Mouse (Mus musculus): ENCODE results near the gene Gstt4.
A peak's percentile ranks its signal among the peaks of the same experiment; 100 is the strongest.
"Not testable (repeated sequence)": the region's sequence is repeated elsewhere in the genome, so short reads cannot be mapped to it uniquely, and the experiment has no call there.

The Gstt4 gene

GRCm38 (mm10) chr10:75822443-75822842 lies at the start of gene Gstt4:
Gene Gstt4, minus strand, starts transcription at chr10:75822543.
- DNase-seq (ENCODE audit: low read depth in 1 of 2, low spot score in 2 of 2) = no peak

- DNase-seq (ENCODE audit: low read depth in 1 of 2, low spot score in 2 of 2) = no peak
Measured at GRCm38 (mm10) chr10:75861587-75861986, 39.2 kb upstream of the Gstt4 start.

- no peak for DNase-seq (ENCODE audit: low read depth in 1 of 2, low spot score in 2 of 2)
Measured at GRCm38 (mm10) chr10:75860746-75861145, 38.4 kb upstream of the Gstt4 start.

- peak; percentile 33 to 80 for DNase-seq (ENCODE audit: low read depth in 1 of 2, low spot score in 2 of 2)
Measured at GRCm38 (mm10) chr10:75859786-75860470, 37.6 kb upstream of the Gstt4 start, which contains the start of gene Mif. Gene Mif, minus strand, starts transcription at chr10:75860240.

GRCm38 (mm10) chr10:75859107-75859746 lies 36.9 kb upstream of the Gstt4 start:
- DNase-seq (ENCODE audit: low read depth in 1 of 2, low spot score in 2 of 2) = no peak

GRCm38 (mm10) chr10:75857598-75857997 lies 35.3 kb upstream of the Gstt4 start:
- no peak for DNase-seq (ENCODE audit: low read depth in 1 of 2, low spot score in 2 of 2)

GRCm38 (mm10) chr10:75856976-75857375 lies 34.6 kb upstream of the Gstt4 start:
- DNase-seq (ENCODE audit: low read depth in 1 of 2, low spot score in 2 of 2) = no peak

GRCm38 (mm10) chr10:75856155-75856907 lies 34.0 kb upstream of the Gstt4 start:
- no peak for DNase-seq (ENCODE audit: low read depth in 1 of 2, low spot score in 2 of 2)

GRCm38 (mm10) chr10:75855416-75855981 lies 33.2 kb upstream of the Gstt4 start:
- no peak for DNase-seq (ENCODE audit: low read depth in 1 of 2, low spot score in 2 of 2)

GRCm38 (mm10) chr10:75854791-75855190 lies 32.4 kb upstream of the Gstt4 start:
- no peak for DNase-seq (ENCODE audit: low read depth in 1 of 2, low spot score in 2 of 2)

- no peak for DNase-seq (ENCODE audit: low read depth in 1 of 2, low spot score in 2 of 2)
Measured at GRCm38 (mm10) chr10:75854096-75854495, 31.8 kb upstream of the Gstt4 start.

GRCm38 (mm10) chr10:75853452-75853851 lies 31.1 kb upstream of the Gstt4 start:
- peak in 1 of 2 experiments; percentile 69 for DNase-seq (ENCODE audit: low read depth in 1 of 2, low spot score in 2 of 2)

GRCm38 (mm10) chr10:75852539-75853125 lies 30.3 kb upstream of the Gstt4 start:
- no peak for DNase-seq (ENCODE audit: low read depth in 1 of 2, low spot score in 2 of 2)

GRCm38 (mm10) chr10:75851681-75852080 lies 29.3 kb upstream of the Gstt4 start:
- DNase-seq (ENCODE audit: low read depth in 1 of 2, low spot score in 2 of 2) = no peak

- no peak for DNase-seq (ENCODE audit: low read depth in 1 of 2, low spot score in 2 of 2)
Measured at GRCm38 (mm10) chr10:75851076-75851475, 28.7 kb upstream of the Gstt4 start.

GRCm38 (mm10) chr10:75848382-75848781 lies 26.0 kb upstream of the Gstt4 start:
- DNase-seq (ENCODE audit: low read depth in 1 of 2, low spot score in 2 of 2) = no peak

- DNase-seq (ENCODE audit: low read depth in 1 of 2, low spot score in 2 of 2) = no peak
Measured at GRCm38 (mm10) chr10:75845306-75845930, 23.1 kb upstream of the Gstt4 start.

- DNase-seq (ENCODE audit: low read depth in 1 of 2, low spot score in 2 of 2) = no peak
Measured at GRCm38 (mm10) chr10:75844800-75845199, 22.5 kb upstream of the Gstt4 start.

- not testable (repeated sequence) for DNase-seq (ENCODE audit: low read depth in 1 of 2, low spot score in 2 of 2)
Measured at GRCm38 (mm10) chr10:75843898-75844297, 21.6 kb upstream of the Gstt4 start.

GRCm38 (mm10) chr10:75839092-75839491 lies 16.7 kb upstream of the Gstt4 start:
- DNase-seq (ENCODE audit: low read depth in 1 of 2, low spot score in 2 of 2) = no peak
